Mouse (Mus musculus): ENCODE measurements at regions not wholly inside any gene's neighbourhood (a gene's known extent, or its start where the extent isn't known, plus 50 kb on each side); places are given as distances from the start of the nearest gene placed in this dataset.
"Not testable (repeated sequence)": the region's sequence is repeated elsewhere in the genome, so short reads cannot be mapped to it uniquely, and the experiment has no call there.

GRCm38 (mm10) chr2:17946047-17946446 lies 50.7 kb downstream of the H2al2a start:
- no peak for DNase-seq (ENCODE audit: low spot score)
- H3K36me3 ChIP-seq (ENCODE audit: control insufficient read depth, insufficient read depth, low read length), result no peaks in the 10 kb centered on the region
- H3K9me3 ChIP-seq (ENCODE audit: control insufficient read depth, low read length), result no peaks in the 10 kb centered on the region
- H3K4me1 ChIP-seq (replicated peaks; ENCODE audit: control insufficient read depth, insufficient read depth, low read length), result no peaks in the 10 kb centered on the region
- no peak overlapping the region for H3K4me3 ChIP-seq (ENCODE audit: low read depth, low read length)
- WGBS, result 78% methylated on average over 12 of the region's 12 CpGs
- no peak for ATAC-seq (ENCODE audit: low FRiP score)
- no peak overlapping the region for H3K27ac ChIP-seq (ENCODE audit: low read depth, low read length)
- no peaks in the 10 kb centered on the region for H3K27me3 ChIP-seq (ENCODE audit: control insufficient read depth, insufficient read depth, low read length)
- no peak overlapping the region for H3K9ac ChIP-seq (ENCODE audit: low read depth, low read length)
- H3K4me2 ChIP-seq (replicated peaks; ENCODE audit: low read depth, low read length), result no peak overlapping the region

GRCm38 (mm10) chr2:17945369-17945915 lies 51.3 kb downstream of the H2al2a start:
- Histone ChIP-seq H3K4me3 (ENCODE audit: low read depth, low read length) (no peak overlapping the region), H3K9ac (ENCODE audit: low read depth, low read length) (no peak overlapping the region), H3K36me3 (ENCODE audit: control insufficient read depth, insufficient read depth, low read length) (no peaks in the 10 kb centered on the region), H3K9me3 (ENCODE audit: control insufficient read depth, low read length) (no peaks in the 10 kb centered on the region), H3K4me1 (replicated peaks; ENCODE audit: control insufficient read depth, insufficient read depth, low read length) (no peaks in the 10 kb centered on the region), H3K4me2 (replicated peaks; ENCODE audit: low read depth, low read length) (no peak overlapping the region), H3K27me3 (ENCODE audit: control insufficient read depth, insufficient read depth, low read length) (no peaks in the 10 kb centered on the region), H3K27ac (ENCODE audit: low read depth, low read length) (no peak overlapping the region)
- 89% methylated on average over 7 of the region's 7 CpGs for WGBS
- ATAC-seq (ENCODE audit: low FRiP score) (no peak), DNase-seq (ENCODE audit: low spot score) (no peak)

- no peak overlapping the region for H3K4me2 ChIP-seq (replicated peaks; ENCODE audit: low read depth, low read length)
- H3K9me3 ChIP-seq (ENCODE audit: control insufficient read depth, low read length), result no peaks in the 10 kb centered on the region
- H3K9ac ChIP-seq (ENCODE audit: low read depth, low read length), result no peak overlapping the region
- H3K36me3 ChIP-seq (ENCODE audit: control insufficient read depth, insufficient read depth, low read length), result no peaks in the 10 kb centered on the region
- ATAC-seq (ENCODE audit: low FRiP score) (no peak), DNase-seq (ENCODE audit: low spot score) (no peak)
- H3K27ac ChIP-seq (ENCODE audit: low read depth, low read length), result no peak overlapping the region
- H3K27me3 ChIP-seq (ENCODE audit: control insufficient read depth, insufficient read depth, low read length), result no peaks in the 10 kb centered on the region
- H3K4me1 ChIP-seq (replicated peaks; ENCODE audit: control insufficient read depth, insufficient read depth, low read length), result no peaks in the 10 kb centered on the region
- 91% methylated on average over 11 of the region's 11 CpGs for WGBS
- no peak overlapping the region for H3K4me3 ChIP-seq (ENCODE audit: low read depth, low read length)
These were observed 53.3 kb downstream of the H2al2a start for GRCm38 (mm10) chr2:17943506-17943905.

GRCm38 (mm10) chr2:17942528-17943387 lies 54.0 kb downstream of the H2al2a start:
- ATAC-seq (ENCODE audit: low FRiP score), result no peak
- WGBS, result 78% methylated on average over 8 of the region's 8 CpGs
- H3K4me3 ChIP-seq (ENCODE audit: low read depth, low read length), result no peak overlapping the region
- H3K27ac ChIP-seq (ENCODE audit: low read depth, low read length), result no peak overlapping the region
- H3K27me3 ChIP-seq (ENCODE audit: control insufficient read depth, insufficient read depth, low read length), result no peaks in the 10 kb centered on the region
- H3K9me3 ChIP-seq (ENCODE audit: control insufficient read depth, low read length), result no peaks in the 10 kb centered on the region
- DNase-seq (ENCODE audit: low spot score), result no peak
- H3K4me1 ChIP-seq (replicated peaks; ENCODE audit: control insufficient read depth, insufficient read depth, low read length), result no peaks in the 10 kb centered on the region
- H3K9ac ChIP-seq (ENCODE audit: low read depth, low read length), result no peak overlapping the region
- H3K4me2 ChIP-seq (replicated peaks; ENCODE audit: low read depth, low read length), result no peak overlapping the region
- no peaks in the 10 kb centered on the region for H3K36me3 ChIP-seq (ENCODE audit: control insufficient read depth, insufficient read depth, low read length)

- ATAC-seq (ENCODE audit: low FRiP score), result no peak
- Histone ChIP-seq H3K27ac (ENCODE audit: low read depth, low read length) (no peak overlapping the region), H3K4me1 (replicated peaks; ENCODE audit: control insufficient read depth, insufficient read depth, low read length) (no peaks in the 10 kb centered on the region), H3K4me2 (replicated peaks; ENCODE audit: low read depth, low read length) (no peak overlapping the region), H3K4me3 (ENCODE audit: low read depth, low read length) (no peak overlapping the region), H3K27me3 (ENCODE audit: control insufficient read depth, insufficient read depth, low read length) (no peaks in the 10 kb centered on the region), H3K36me3 (ENCODE audit: control insufficient read depth, insufficient read depth, low read length) (no peaks in the 10 kb centered on the region), H3K9me3 (ENCODE audit: control insufficient read depth, low read length) (no peaks in the 10 kb centered on the region), H3K9ac (ENCODE audit: low read depth, low read length) (no peak overlapping the region)
- WGBS, result 94% methylated on average over 6 of the region's 6 CpGs
- DNase-seq (ENCODE audit: low spot score), result no peak
These were observed 54.8 kb downstream of the H2al2a start for GRCm38 (mm10) chr2:17941921-17942320.

- not testable (repeated sequence) for H3K4me3 ChIP-seq (ENCODE audit: low read depth, low read length); DNase-seq (ENCODE audit: low spot score); H3K4me1 ChIP-seq (replicated peaks; ENCODE audit: control insufficient read depth, insufficient read depth, low read length); H3K27ac ChIP-seq (ENCODE audit: low read depth, low read length); H3K4me2 ChIP-seq (replicated peaks; ENCODE audit: low read depth, low read length); H3K9ac ChIP-seq (ENCODE audit: low read depth, low read length); H3K9me3 ChIP-seq (ENCODE audit: control insufficient read depth, low read length); H3K36me3 ChIP-seq (ENCODE audit: control insufficient read depth, insufficient read depth, low read length); H3K27me3 ChIP-seq (ENCODE audit: control insufficient read depth, insufficient read depth, low read length)
- ATAC-seq (ENCODE audit: low FRiP score), result peak; percentile 41; the same call in 1 of the 2 replicates
- 65% methylated on average over 14 of the region's 16 CpGs for WGBS
These were observed 56.6 kb downstream of the H2al2a start for GRCm38 (mm10) chr2:17939857-17940848.

GRCm38 (mm10) chr2:17939183-17939856 lies 57.4 kb downstream of the H2al2a start:
- no peaks in the 10 kb centered on the region for H3K36me3 ChIP-seq (ENCODE audit: control insufficient read depth, insufficient read depth, low read length)
- DNase-seq (ENCODE audit: low spot score), result no peak

GRCm38 (mm10) chr2:17936527-17937139 lies 60.1 kb downstream of the H2al2a start:
- no peak overlapping the region for H3K9ac ChIP-seq (ENCODE audit: low read depth, low read length)
- WGBS, result 85% methylated on average over 4 of the region's 4 CpGs
- no peaks in the 10 kb centered on the region for H3K9me3 ChIP-seq (ENCODE audit: control insufficient read depth, low read length)
- H3K4me1 ChIP-seq (replicated peaks; ENCODE audit: control insufficient read depth, insufficient read depth, low read length), result no peaks in the 10 kb centered on the region
- ATAC-seq (ENCODE audit: low FRiP score), result no peak
- no peak overlapping the region for H3K27ac ChIP-seq (ENCODE audit: low read depth, low read length)
- no peaks in the 10 kb centered on the region for H3K27me3 ChIP-seq (ENCODE audit: control insufficient read depth, insufficient read depth, low read length)
- H3K4me2 ChIP-seq (replicated peaks; ENCODE audit: low read depth, low read length), result no peak overlapping the region
- no peak for DNase-seq (ENCODE audit: low spot score)
- H3K4me3 ChIP-seq (ENCODE audit: low read depth, low read length), result no peak overlapping the region
- H3K36me3 ChIP-seq (ENCODE audit: control insufficient read depth, insufficient read depth, low read length), result no peaks in the 10 kb centered on the region

More at GRCm38 (mm10) chr2:17939183-17939856, 57.4 kb downstream of the H2al2a start:
- Histone ChIP-seq H3K9ac (ENCODE audit: low read depth, low read length) (no peak overlapping the region), H3K4me3 (ENCODE audit: low read depth, low read length) (no peak overlapping the region), H3K27me3 (ENCODE audit: control insufficient read depth, insufficient read depth, low read length) (no peaks in the 10 kb centered on the region), H3K27ac (ENCODE audit: low read depth, low read length) (no peak overlapping the region), H3K4me2 (replicated peaks; ENCODE audit: low read depth, low read length) (no peak overlapping the region), H3K4me1 (replicated peaks; ENCODE audit: control insufficient read depth, insufficient read depth, low read length) (no peaks in the 10 kb centered on the region), H3K9me3 (ENCODE audit: control insufficient read depth, low read length) (no peaks in the 10 kb centered on the region)
- WGBS, result 71% methylated on average over 4 of the region's 4 CpGs
- no peak for ATAC-seq (ENCODE audit: low FRiP score)

Measured in hindbrain, embryonic 11.5 days (tissue).